Mouse (Mus musculus) limb, embryonic 10.5 days (tissue): ENCODE results near the gene Vwa2. TPM values are rescaled to one million over a fixed set of nuclear protein-coding genes. Genes with fewer than 3 reads are reported as not detected.

ENCODE experiments used
- DNase-seq: peaks from one replicate; pipeline ENCODE4 v3.0.0-alpha.2; 2017; ENCODE audit warnings: low spot score
- H3K27ac ChIP-seq: fragments of 300-500 bp; sonication (generic); 2 replicates; pipeline ENCODE4 v1.5.1; 2016; ENCODE audit warnings: mild to moderate bottlenecking
- H3K27me3 ChIP-seq: fragments of 300-500 bp; sonication (generic); 2 replicates; pipeline ENCODE4 v1.6.1; 2016; ENCODE audit warnings: low read depth, mild to moderate bottlenecking; ENCODE audit not compliant: poor library complexity, severe bottlenecking
- H3K36me3 ChIP-seq: fragments of 300-500 bp; sonication (generic); 2 replicates; pipeline ENCODE4 v1.6.1; 2016; ENCODE audit warnings: mild to moderate bottlenecking, moderate library complexity
- H3K4me1 ChIP-seq: fragments of 300-500 bp; sonication (generic); 2 replicates; pipeline ENCODE4 v1.6.1; 2016
- H3K4me3 ChIP-seq: fragments of 300-500 bp; sonication (generic); 2 replicates; pipeline ENCODE4 v1.5.1; 2016; ENCODE audit warnings: mild to moderate bottlenecking, moderate library complexity
- H3K9me3 ChIP-seq: fragments of 300-500 bp; sonication (generic); replicated peaks from 2 replicates; pipeline ENCODE4 v1.6.1; 2016; ENCODE audit warnings: mild to moderate bottlenecking
- WGBS: fragments of 180-500 bp; shearing (Covaris S2); methylation state at CpG from one replicate; pipeline ENCODE4 v1.1.7; 2016; 5-methylcytosine and 5-hydroxymethylcytosine counted together
- polyA plus RNA-seq: library from polyadenylated mRNA; unstranded; fragments of >200 nt; fragmentation: Nextera tagmentation; extraction: Ambion mirVana; gene quantifications from 2 replicates; pipeline ENCODE4 v1.2.1, GENCODE M21; 2016

Gene Vwa2
- polyA plus RNA-seq, 1 experiment from 2014 or later = 4.9 TPM

GRCm38 (mm10) chr19:56942216-56942615, 68.2 kb downstream of the Vwa2 start:
- DNase-seq = no peak
- peaks cover 9% of the 10 kb centered on the region for H3K4me1 ChIP-seq
- WGBS = 90% methylated on average over 7 of the region's 7 CpGs
- H3K27me3 ChIP-seq = no peaks in the 10 kb centered on the region
- H3K4me3 ChIP-seq = no peak overlapping the region
- H3K9me3 ChIP-seq = no peaks in the 10 kb centered on the region
- no peaks in the 10 kb centered on the region for H3K36me3 ChIP-seq
- no peak overlapping the region for H3K27ac ChIP-seq

- Histone ChIP-seq H3K9me3 (no peaks in the 10 kb centered on the region), H3K27me3 (no peaks in the 10 kb centered on the region), H3K4me1 (peaks cover 8% of the 10 kb centered on the region; the same call in 1 of the 2 replicates), H3K4me3 (no peak overlapping the region), H3K36me3 (no peaks in the 10 kb centered on the region), H3K27ac (no peak overlapping the region)
- DNase-seq = no peak
- WGBS = 57% methylated on average over 9 of the region's 9 CpGs
Observed at GRCm38 (mm10) chr19:56944211-56944610, 70.2 kb downstream of the Vwa2 start.

GRCm38 (mm10) chr19:56944826-56945225, 70.8 kb downstream of the Vwa2 start:
- Histone ChIP-seq H3K4me1 (peaks cover 9% of the 10 kb centered on the region; the same call in 1 of the 2 replicates), H3K4me3 (no peak overlapping the region), H3K36me3 (no peaks in the 10 kb centered on the region), H3K27me3 (no peaks in the 10 kb centered on the region), H3K27ac (no peak overlapping the region), H3K9me3 (no peaks in the 10 kb centered on the region)
- no peak for DNase-seq
- 93% methylated on average over 3 of the region's 3 CpGs for WGBS

- H3K36me3 ChIP-seq = no peaks in the 10 kb centered on the region
- no peaks in the 10 kb centered on the region for H3K9me3 ChIP-seq
- no peak overlapping the region for H3K27ac ChIP-seq
- H3K4me3 ChIP-seq = no peak overlapping the region
- no peak for DNase-seq
- H3K4me1 ChIP-seq = peaks cover 13% of the 10 kb centered on the region
- H3K27me3 ChIP-seq = no peaks in the 10 kb centered on the region
- 84% methylated on average over 2 of the region's 2 CpGs for WGBS
Observed at GRCm38 (mm10) chr19:56945621-56946020, 71.6 kb downstream of the Vwa2 start.

- no peaks in the 10 kb centered on the region for H3K9me3 ChIP-seq
- H3K36me3 ChIP-seq = no peaks in the 10 kb centered on the region
- H3K4me1 ChIP-seq = peaks cover 13% of the 10 kb centered on the region
- H3K27me3 ChIP-seq = no peaks in the 10 kb centered on the region
- no peak overlapping the region for H3K4me3 ChIP-seq
- H3K27ac ChIP-seq = no peak overlapping the region
- DNase-seq = no peak
- 95% methylated on average over 7 of the region's 7 CpGs for WGBS
Observed at GRCm38 (mm10) chr19:56946277-56946676, 72.2 kb downstream of the Vwa2 start.

GRCm38 (mm10) chr19:56946727-56947126, 72.7 kb downstream of the Vwa2 start:
- peaks cover 13% of the 10 kb centered on the region for H3K4me1 ChIP-seq
- 92% methylated on average over 3 of the region's 3 CpGs for WGBS
- no peaks in the 10 kb centered on the region for H3K27me3 ChIP-seq
- H3K4me3 ChIP-seq = no peak overlapping the region
- no peaks in the 10 kb centered on the region for H3K9me3 ChIP-seq
- H3K27ac ChIP-seq = no peak overlapping the region
- DNase-seq = no peak
- no peaks in the 10 kb centered on the region for H3K36me3 ChIP-seq

- no peak overlapping the region for H3K4me3 ChIP-seq
- no peak for DNase-seq
- H3K27ac ChIP-seq = no peak overlapping the region
- no peaks in the 10 kb centered on the region for H3K9me3 ChIP-seq
- WGBS = 75% methylated on average over 6 of the region's 6 CpGs
- no peaks in the 10 kb centered on the region for H3K27me3 ChIP-seq
- H3K4me1 ChIP-seq = peaks cover 13% of the 10 kb centered on the region
- H3K36me3 ChIP-seq = no peaks in the 10 kb centered on the region
Observed at GRCm38 (mm10) chr19:56947971-56948610, 74.0 kb downstream of the Vwa2 start.

- no peaks in the 10 kb centered on the region for H3K36me3 ChIP-seq
- H3K27me3 ChIP-seq = no peaks in the 10 kb centered on the region
- no peaks in the 10 kb centered on the region for H3K9me3 ChIP-seq
- 74% methylated on average over 8 of the region's 8 CpGs for WGBS
- H3K27ac ChIP-seq = no peak overlapping the region
- no peak for DNase-seq
- H3K4me3 ChIP-seq = no peak overlapping the region
- H3K4me1 ChIP-seq = peaks cover 5% of the 10 kb centered on the region; the same call in 1 of the 2 replicates
Observed at GRCm38 (mm10) chr19:56949868-56950267, 75.8 kb downstream of the Vwa2 start.

GRCm38 (mm10) chr19:56950818-56951217, 76.8 kb downstream of the Vwa2 start:
- no peak overlapping the region for H3K27ac ChIP-seq
- 82% methylated on average over 7 of the region's 7 CpGs for WGBS
- H3K4me1 ChIP-seq = peaks cover 5% of the 10 kb centered on the region; the same call in 1 of the 2 replicates
- no peak overlapping the region for H3K4me3 ChIP-seq
- no peaks in the 10 kb centered on the region for H3K9me3 ChIP-seq
- DNase-seq = no peak
- H3K27me3 ChIP-seq = no peaks in the 10 kb centered on the region
- H3K36me3 ChIP-seq = no peaks in the 10 kb centered on the region

- no peaks in the 10 kb centered on the region for H3K9me3 ChIP-seq
- H3K27ac ChIP-seq = no peak overlapping the region
- WGBS = 84% methylated on average over 4 of the region's 4 CpGs
- H3K27me3 ChIP-seq = no peaks in the 10 kb centered on the region
- H3K36me3 ChIP-seq = no peaks in the 10 kb centered on the region
- peaks cover 7% of the 10 kb centered on the region for H3K4me1 ChIP-seq
- no peak overlapping the region for H3K4me3 ChIP-seq
- no peak for DNase-seq
Observed at GRCm38 (mm10) chr19:56953856-56954255, 79.8 kb downstream of the Vwa2 start.

- DNase-seq = no peak
- H3K4me1 ChIP-seq = peaks cover 6% of the 10 kb centered on the region
- no peak overlapping the region for H3K27ac ChIP-seq
- no peaks in the 10 kb centered on the region for H3K27me3 ChIP-seq
- 92% methylated on average over 13 of the region's 13 CpGs for WGBS
- no peaks in the 10 kb centered on the region for H3K36me3 ChIP-seq
- no peaks in the 10 kb centered on the region for H3K9me3 ChIP-seq
- no peak overlapping the region for H3K4me3 ChIP-seq
Observed at GRCm38 (mm10) chr19:56954857-56955256, 80.8 kb downstream of the Vwa2 start.

GRCm38 (mm10) chr19:56955568-56956513, 81.8 kb downstream of the Vwa2 start:
- Histone ChIP-seq H3K4me3 (no peak overlapping the region), H3K9me3 (no peaks in the 10 kb centered on the region), H3K36me3 (no peaks in the 10 kb centered on the region), H3K27me3 (no peaks in the 10 kb centered on the region), H3K4me1 (peaks cover 2% of the 10 kb centered on the region; the same call in 1 of the 2 replicates), H3K27ac (no peak overlapping the region)
- no peak for DNase-seq
- WGBS = 81% methylated on average over 20 of the region's 20 CpGs

GRCm38 (mm10) chr19:56958011-56958410, 84.0 kb downstream of the Vwa2 start:
- 82% methylated on average over 4 of the region's 4 CpGs for WGBS
- DNase-seq = no peak

More at GRCm38 (mm10) chr19:56958011-56958410, 84.0 kb downstream of the Vwa2 start:
- H3K27ac ChIP-seq = no peak overlapping the region
- no peaks in the 10 kb centered on the region for H3K36me3 ChIP-seq
- no peaks in the 10 kb centered on the region for H3K9me3 ChIP-seq
- H3K4me3 ChIP-seq = no peak overlapping the region
- peaks cover 2% of the 10 kb centered on the region; the same call in 1 of the 2 replicates for H3K4me1 ChIP-seq
- no peaks in the 10 kb centered on the region for H3K27me3 ChIP-seq
